Mouse (Mus musculus): ENCODE results near the gene Nid2. TPM values are rescaled to one million over a fixed set of nuclear protein-coding genes. Genes with fewer than 3 reads are reported as not detected.

Nid2 gene
- total RNA-seq (2021) = 10 to 100 TPM; 18.0 to 26.5 TPM
- long read RNA-seq, full-length matches to known transcripts = 3 of 6 reads
- long read RNA-seq, partial matches to known transcripts = 1 of 6 reads
- long read RNA-seq, other reads (novel, unspliced or antisense) = 2 of 6 reads

GRCm38 (mm10) chr14:19751025-19751771, at the start of gene Nid2:
TSS of gene Nid2 (plus strand) at chr14:19751265.
- peak; percentile 72 to 78 for DNase-seq (ENCODE audit: low spot score in 2 of 2)

- no peak for DNase-seq (ENCODE audit: low spot score in 2 of 2)
These were observed 49.5 kb upstream of the Nid2 start for GRCm38 (mm10) chr14:19701546-19701945.

- peak; percentile 79 to 86 for DNase-seq (ENCODE audit: low spot score in 2 of 2)
These were observed 45.4 kb upstream of the Nid2 start for GRCm38 (mm10) chr14:19705649-19706048.

GRCm38 (mm10) chr14:19706454-19706853, 44.6 kb upstream of the Nid2 start:
- DNase-seq (ENCODE audit: low spot score in 2 of 2) = peak; percentile 77 to 84

GRCm38 (mm10) chr14:19706997-19707396, 44.1 kb upstream of the Nid2 start:
- DNase-seq (ENCODE audit: low spot score in 2 of 2) = no peak

- no peak for DNase-seq (ENCODE audit: low spot score in 2 of 2)
These were observed 43.2 kb upstream of the Nid2 start for GRCm38 (mm10) chr14:19707721-19708507.

- no peak for DNase-seq (ENCODE audit: low spot score in 2 of 2)
These were observed 41.9 kb upstream of the Nid2 start for GRCm38 (mm10) chr14:19709161-19709560.

GRCm38 (mm10) chr14:19711771-19712170, 39.3 kb upstream of the Nid2 start:
- no peak for DNase-seq (ENCODE audit: low spot score in 2 of 2)

- DNase-seq (ENCODE audit: low spot score in 2 of 2) = no peak
These were observed 38.0 kb upstream of the Nid2 start for GRCm38 (mm10) chr14:19713067-19713466.

- no peak for DNase-seq (ENCODE audit: low spot score in 2 of 2)
These were observed 32.0 kb upstream of the Nid2 start for GRCm38 (mm10) chr14:19719077-19719476.

- DNase-seq (ENCODE audit: low spot score in 2 of 2) = no peak
These were observed 30.9 kb upstream of the Nid2 start for GRCm38 (mm10) chr14:19720044-19720611.

GRCm38 (mm10) chr14:19728278-19728677, 22.8 kb upstream of the Nid2 start:
- no peak for DNase-seq (ENCODE audit: low spot score in 2 of 2)

GRCm38 (mm10) chr14:19728737-19729136, 22.3 kb upstream of the Nid2 start:
- no peak for DNase-seq (ENCODE audit: low spot score in 2 of 2)

GRCm38 (mm10) chr14:19732097-19732496, 19.0 kb upstream of the Nid2 start:
- DNase-seq (ENCODE audit: low spot score in 2 of 2) = no peak

- DNase-seq (ENCODE audit: low spot score in 2 of 2) = no peak
These were observed 17.4 kb upstream of the Nid2 start for GRCm38 (mm10) chr14:19733490-19734282.

- no peak for DNase-seq (ENCODE audit: low spot score in 2 of 2)
These were observed 15.8 kb upstream of the Nid2 start for GRCm38 (mm10) chr14:19735303-19735702.

- DNase-seq (ENCODE audit: low spot score in 2 of 2) = no peak
These were observed 13.5 kb upstream of the Nid2 start for GRCm38 (mm10) chr14:19737568-19737967.

GRCm38 (mm10) chr14:19738094-19738843, 12.8 kb upstream of the Nid2 start:
- no peak for DNase-seq (ENCODE audit: low spot score in 2 of 2)

GRCm38 (mm10) chr14:19739416-19740146, 11.5 kb upstream of the Nid2 start:
- DNase-seq (ENCODE audit: low spot score in 2 of 2) = no peak

Measured in layer of hippocampus, postnatal 10 days (tissue).